Mouse (Mus musculus) erythroblast, embryonic 14.5 days (primary cell): Measurements from ENCODE around the gene Miga2. TPM values are rescaled to one million over a fixed set of nuclear protein-coding genes. Genes with fewer than 3 reads are reported as not detected.

Source experiments
- H3K27me3 ChIP-seq: 2 replicates; pipeline ENCODE4 v1.6.1; 2012; ENCODE audit warnings: inconsistent platforms; ENCODE audit not compliant: control insufficient read depth
- H3K36me3 ChIP-seq: 2 replicates; pipeline ENCODE4 v1.6.1; 2012; ENCODE audit warnings: mild to moderate bottlenecking, inconsistent platforms; ENCODE audit not compliant: control insufficient read depth
- H3K4me1 ChIP-seq: 2 replicates; pipeline ENCODE4 v1.6.1; 2012; ENCODE audit warnings: inconsistent platforms; ENCODE audit not compliant: control insufficient read depth
- H3K4me3 ChIP-seq: replicated peaks from 2 replicates; pipeline ENCODE3; 2012; ENCODE audit warnings: moderate library complexity, mild to moderate bottlenecking, inconsistent platforms
- H3K9me3 ChIP-seq: 2 replicates; pipeline ENCODE4 v1.6.1; 2012; ENCODE audit warnings: low read length, inconsistent platforms, mixed read lengths; ENCODE audit not compliant: control insufficient read depth
- GATA1 ChIP-seq: IDR thresholded peaks from 2 replicates; pipeline ENCODE4 v1.6.1; 2012; ENCODE audit warnings: low read length, inconsistent platforms, mixed read lengths
- TAL1 ChIP-seq: IDR thresholded peaks from 3 replicates; pipeline ENCODE4 v1.6.1; 2012; ENCODE audit warnings: low read length, inconsistent platforms, mixed read lengths
- polyA plus RNA-seq: library from polyadenylated mRNA; stranded (reverse); fragments of >175 nt; gene quantifications from 2 replicates; pipeline ENCODE4 v1.2.3, GENCODE M21; 2012

Miga2 gene
- polyA plus RNA-seq, 1 experiment: 0.95 TPM

DNA sequence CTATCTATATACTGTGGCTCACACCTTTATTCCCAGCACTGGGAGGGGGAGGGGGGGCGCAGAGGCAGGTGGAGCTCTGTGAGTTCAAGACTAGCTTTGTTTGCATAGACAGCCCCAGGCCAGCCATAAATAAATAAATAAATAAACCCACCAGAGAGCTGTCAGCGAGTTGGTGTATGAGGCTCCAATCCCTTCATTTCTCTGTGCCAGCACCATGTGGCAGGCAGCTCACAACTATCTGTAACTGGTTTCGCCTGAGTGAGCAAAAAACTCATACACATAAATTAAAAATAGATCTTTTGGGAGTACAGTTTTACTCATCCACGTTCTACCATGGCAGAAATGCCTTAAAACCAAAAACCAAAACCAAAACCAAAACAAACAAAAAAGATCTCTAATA is 57.4 kb downstream of the Miga2 start:
- Histone ChIP-seq H3K9me3 (no peaks in the 10 kb centered on the region), H3K27me3 (no peaks in the 10 kb centered on the region), H3K4me3 (no peak overlapping the region), H3K4me1 (peaks cover 54% of the 10 kb centered on the region), H3K36me3 (peaks cover 73% of the 10 kb centered on the region)
- TF ChIP-seq TAL1 (no peak), GATA1 (no peak)

GRCm38 (mm10) chr2:30429156-30429555 is 65.1 kb downstream of the Miga2 start:
- Histone ChIP-seq H3K4me1 (peaks cover 59% of the 10 kb centered on the region), H3K9me3 (no peaks in the 10 kb centered on the region; the same call in 1 of the 2 replicates), H3K4me3 (no peak overlapping the region), H3K36me3 (peaks cover 85% of the 10 kb centered on the region), H3K27me3 (no peaks in the 10 kb centered on the region)
- TF ChIP-seq GATA1: no peak
- no peak for TF ChIP-seq TAL1

Other genes with a start within 250 kb of the Miga2 start
- gene Zer1, start 239.6 kb upstream of the Miga2 start, polyA plus RNA-seq: 1.7 and 2.4 TPM in 2 replicates
- gene Tbc1d13, start 230.5 kb upstream of the Miga2 start, polyA plus RNA-seq: 0.72 and 0.83 TPM in 2 replicates
- gene Endog, start 192.7 kb upstream of the Miga2 start, polyA plus RNA-seq: 0.45 and 0.55 TPM in 2 replicates
- gene Spout1, start 185.8 kb upstream of the Miga2 start, polyA plus RNA-seq: 2.5 and 2.9 TPM in 2 replicates
- gene Kyat1, start 158.4 kb upstream of the Miga2 start, polyA plus RNA-seq: 0.34 and 0.45 TPM in 2 replicates
- 0.56 TPM in 2 replicates for gene Lrrc8a, start 126.5 kb upstream of the Miga2 start, polyA plus RNA-seq
- gene Gm28035, start 123.7 kb upstream of the Miga2 start, polyA plus RNA-seq: not detected in 2 replicates
- 0.06 and 0.33 TPM in 2 replicates for gene Phyhd1, start 98.0 kb upstream of the Miga2 start, polyA plus RNA-seq
- not detected in 2 replicates for gene Gm28038, start 83.2 kb upstream of the Miga2 start, polyA plus RNA-seq
- 0.12 and 0.17 TPM in 2 replicates for gene Dolk, start 77.9 kb upstream of the Miga2 start, polyA plus RNA-seq
- gene Nup188, start 77.8 kb upstream of the Miga2 start, polyA plus RNA-seq: 10.7 and 13.0 TPM in 2 replicates
- gene Sh3glb2, start 4.9 kb upstream of the Miga2 start, polyA plus RNA-seq: 1.8 TPM in 2 replicates
- 2.2 and 2.6 TPM in 2 replicates for gene Dolpp1, start 28.0 kb downstream of the Miga2 start, polyA plus RNA-seq
- 15.6 and 20.5 TPM in 2 replicates for gene Crat, start 51.6 kb downstream of the Miga2 start, polyA plus RNA-seq
- 150 and 192 TPM in 2 replicates for gene Ptpa, start 51.8 kb downstream of the Miga2 start, polyA plus RNA-seq
- 0.02 TPM in 2 replicates for gene Ier5l, start 110.0 kb downstream of the Miga2 start, polyA plus RNA-seq
- gene Cstad, start 230.8 kb downstream of the Miga2 start, polyA plus RNA-seq: not detected in 2 replicates